Mouse (Mus musculus) heart, adult 8-10 months (tissue): ENCODE measurements around the gene Tmem119. TPM values are rescaled to one million over a fixed set of nuclear protein-coding genes. Genes with fewer than 3 reads are reported as not detected.

ENCODE experiments used
- DNase-seq: peaks from one replicate; pipeline ENCODE4 v3.0.0; 2022; ENCODE audit warnings: low spot score
- total RNA-seq, 4 experiments: library from RNA; stranded (reverse); gene quantifications; 2 replicates each; pipeline ENCODE4 v1.2.4; 2022

Gene Tmem119
- total RNA-seq, 4 experiments from 2014 or later, result 2.0 to 4.6 (median 2.7) TPM

DNA sequence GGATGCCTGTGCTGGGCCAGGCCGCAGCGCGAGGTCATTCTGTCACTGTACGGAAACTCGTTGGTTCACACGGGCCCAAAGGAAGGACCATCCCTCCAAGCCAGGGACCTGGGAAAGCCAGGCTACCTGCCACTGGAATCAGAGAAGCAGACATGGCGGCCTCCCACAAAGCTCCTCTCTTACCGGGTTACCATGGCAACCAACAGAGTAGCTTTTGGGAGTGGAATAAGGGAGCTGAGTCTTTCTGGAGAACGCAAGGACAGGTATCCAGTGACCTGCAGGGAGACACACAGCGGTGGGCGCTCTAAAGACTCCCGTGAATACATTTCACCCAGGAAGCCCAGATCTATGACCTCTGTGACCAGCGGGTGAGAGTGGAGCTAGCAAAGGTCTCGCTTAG lies 18.3 kb upstream of the Tmem119 start:
- DNase-seq, result no peak

DNA sequence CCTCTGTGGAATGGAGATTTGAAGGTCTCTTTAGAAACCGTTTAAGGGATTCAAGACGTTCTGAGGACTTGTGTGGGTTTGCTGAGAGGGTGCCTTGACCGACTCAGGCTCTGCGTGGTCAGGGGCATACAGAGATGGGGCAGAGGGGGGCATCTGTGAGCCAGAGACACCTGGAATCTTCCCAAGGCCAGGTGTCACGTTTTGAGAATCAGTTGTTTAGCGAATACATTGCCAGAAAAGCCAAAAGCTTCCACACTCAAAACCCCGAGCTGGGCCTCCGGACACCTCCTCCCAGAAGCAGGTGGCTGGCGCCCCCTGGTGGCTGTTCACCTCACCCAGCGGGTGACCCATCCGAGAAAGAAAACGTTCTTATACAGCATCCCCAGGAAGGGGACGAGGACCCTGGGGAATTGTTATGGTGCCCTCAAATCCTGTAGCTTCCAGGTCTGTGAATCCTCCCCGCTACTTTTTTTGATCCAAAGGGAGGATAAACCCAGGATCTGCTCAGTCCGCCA lies 15.4 kb upstream of the Tmem119 start:
- DNase-seq, result peak; percentile 38

DNA sequence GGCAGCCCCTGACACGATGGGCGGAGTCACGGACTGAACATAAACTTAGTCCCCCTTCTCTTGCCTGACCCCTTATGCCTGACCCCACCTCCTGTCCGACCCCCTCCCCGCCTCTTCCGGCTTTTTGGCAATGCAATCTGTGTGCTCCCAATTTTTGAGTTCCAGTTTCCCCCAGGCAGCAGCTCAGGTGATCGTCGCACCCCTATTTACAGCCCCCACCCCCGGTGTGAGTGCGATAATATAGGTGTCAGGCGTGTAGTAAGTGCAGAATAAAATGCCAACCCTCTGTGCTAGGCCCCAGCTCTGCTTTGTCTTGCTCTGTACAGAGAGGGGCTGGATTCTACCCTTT lies 14.7 kb upstream of the Tmem119 start:
- no peak for DNase-seq

DNA sequence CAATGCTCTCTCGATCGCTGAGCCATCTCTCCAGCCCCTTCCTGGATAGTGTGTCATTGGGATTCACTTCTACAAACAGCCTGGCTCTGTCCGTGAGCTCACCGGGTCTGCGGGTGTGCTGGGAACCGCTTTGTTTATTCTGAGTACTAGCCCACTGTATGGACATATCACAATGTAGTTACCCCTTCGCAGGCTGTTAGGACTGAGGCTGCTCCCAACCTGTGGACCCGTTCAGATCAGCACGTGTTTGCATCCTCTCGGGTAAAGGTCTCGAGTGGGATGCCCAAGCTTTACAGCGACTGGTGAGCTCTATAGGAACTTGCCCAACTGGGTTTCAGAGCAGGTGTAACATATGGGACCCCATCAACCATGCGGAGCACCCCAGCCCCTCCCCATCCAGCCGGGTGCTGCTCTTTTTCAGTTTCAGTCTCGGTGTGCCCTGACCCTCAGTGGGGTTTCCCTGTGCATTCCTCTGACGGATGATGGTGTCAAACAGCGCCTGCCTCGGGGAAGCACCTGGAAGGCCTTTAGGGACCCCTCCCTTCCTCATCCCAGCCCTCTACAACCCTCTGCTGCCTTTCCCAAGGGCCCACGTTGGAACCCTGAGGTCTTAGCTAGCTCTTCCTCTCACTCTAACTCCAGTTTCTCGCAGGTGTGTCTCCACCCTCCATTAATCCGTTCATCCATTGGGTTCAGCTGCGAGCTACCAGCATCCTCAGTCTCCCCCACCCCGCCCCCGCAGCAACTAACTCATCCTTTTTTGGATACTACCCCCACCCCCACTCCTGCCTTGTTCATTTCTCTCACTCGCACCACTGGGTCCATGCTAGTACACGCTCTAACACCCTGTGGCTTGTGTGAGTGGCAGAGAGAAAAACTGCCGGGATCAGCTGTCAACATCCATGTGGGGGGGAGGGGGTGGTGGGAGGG lies 14.1 kb upstream of the Tmem119 start:
- DNase-seq, result no peak

DNA sequence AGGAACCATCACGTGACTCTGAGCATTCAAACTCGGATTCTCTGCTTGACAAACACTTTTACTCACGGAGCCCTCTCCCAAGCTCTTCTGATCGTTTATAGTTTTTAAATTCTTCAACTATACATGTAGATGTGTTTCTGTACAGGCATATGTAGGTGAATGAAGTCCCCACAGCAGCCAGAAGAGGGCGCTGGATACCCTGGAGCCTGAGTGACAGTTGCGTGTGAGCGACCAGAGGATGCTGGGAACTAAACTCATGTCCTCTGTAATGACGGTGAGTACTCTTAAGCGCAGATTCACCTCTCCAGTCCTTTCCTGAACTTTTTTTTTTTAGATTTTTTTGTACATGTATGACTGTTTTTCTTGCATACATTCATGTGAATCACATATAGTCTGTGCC lies 13.3 kb upstream of the Tmem119 start:
- DNase-seq, result no peak

DNA sequence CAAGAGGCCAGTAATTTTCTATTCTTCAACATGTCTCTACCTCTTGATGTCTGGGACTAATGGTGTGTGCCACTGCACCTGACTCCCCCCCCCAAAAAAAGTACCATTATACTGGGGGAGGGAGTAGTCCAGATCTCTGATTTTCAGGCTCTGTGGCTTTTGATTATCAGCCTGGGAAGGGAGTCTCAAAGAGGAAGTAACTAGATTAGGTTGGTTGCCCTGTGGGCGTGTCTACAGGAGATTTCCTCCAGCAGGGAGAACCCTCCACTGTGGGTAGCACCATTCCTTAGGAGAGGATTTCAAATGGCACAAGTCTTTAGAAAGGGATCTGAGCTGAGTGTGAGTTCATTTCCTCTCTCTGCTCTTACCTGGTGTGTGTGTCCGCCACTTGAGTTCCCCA lies 12.3 kb upstream of the Tmem119 start:
- no peak for DNase-seq

DNA sequence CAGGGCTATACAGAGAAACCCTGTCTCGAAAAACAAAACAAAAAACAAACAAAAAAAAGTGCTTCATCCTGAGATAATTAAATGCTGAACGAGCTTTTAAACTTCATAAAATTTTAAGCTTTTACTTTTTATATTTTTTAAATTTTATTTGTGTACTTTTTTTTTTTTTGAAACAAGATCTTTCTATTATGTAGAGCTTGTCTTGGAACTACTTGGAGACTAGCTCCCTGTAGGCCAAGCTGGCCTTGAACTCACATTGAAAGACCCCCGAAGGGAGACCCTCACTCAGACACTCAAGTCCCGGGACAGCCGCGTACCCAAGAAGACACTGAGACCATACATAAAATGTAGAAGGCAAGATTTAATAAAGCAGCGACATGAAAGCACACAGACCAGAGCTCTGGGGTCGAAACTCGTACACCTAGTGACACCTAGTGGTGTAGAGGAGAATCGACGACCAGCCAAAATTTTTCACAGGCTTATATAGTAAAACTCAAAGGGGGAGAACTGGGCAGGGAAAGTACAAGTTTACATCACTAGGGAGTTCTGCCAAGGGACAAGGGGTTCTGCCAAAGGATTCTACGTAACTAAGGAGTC lies 11.6 kb upstream of the Tmem119 start:
- peak; percentile 34 for DNase-seq

DNA sequence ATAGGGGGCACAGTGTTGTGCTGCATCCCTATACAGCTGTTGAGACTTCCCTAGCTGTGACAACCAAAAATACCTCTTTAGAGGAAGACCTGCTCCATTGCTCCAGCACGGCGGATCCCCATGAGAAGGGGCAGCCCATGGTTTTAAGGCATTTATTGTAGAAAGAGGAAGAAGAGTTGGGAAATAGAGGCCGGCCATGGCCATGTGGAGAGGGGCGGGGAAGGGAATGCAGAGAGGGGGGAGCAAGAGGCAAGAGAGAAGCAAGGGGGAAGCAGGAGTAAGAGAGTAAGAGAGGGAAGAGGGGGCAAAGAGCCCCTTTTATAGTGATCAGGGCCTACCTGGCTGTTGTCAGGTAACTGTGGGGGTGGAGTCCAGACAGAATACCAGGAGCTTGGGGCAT lies 9.8 kb upstream of the Tmem119 start:
- DNase-seq, result no peak

DNA sequence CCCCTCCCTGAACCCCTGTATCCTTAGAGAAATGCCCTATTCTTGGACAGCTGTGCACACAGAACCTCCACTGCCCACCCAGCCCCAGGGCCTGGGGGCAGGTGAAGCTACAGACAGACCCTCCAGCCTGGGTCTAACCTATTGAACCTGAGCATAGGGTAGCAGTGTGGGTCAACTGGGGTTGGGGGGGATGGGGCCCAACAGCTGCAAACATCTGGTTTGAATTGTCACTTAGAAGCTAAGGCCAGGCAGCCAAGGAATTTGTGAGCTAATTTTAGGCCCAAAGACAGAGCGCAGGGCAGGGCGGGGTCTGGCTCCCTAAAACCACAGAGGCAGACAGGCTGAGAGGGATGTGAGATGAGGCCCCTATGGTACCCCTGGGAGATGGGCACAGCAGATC lies 7.9 kb upstream of the Tmem119 start:
- DNase-seq, result no peak

DNA sequence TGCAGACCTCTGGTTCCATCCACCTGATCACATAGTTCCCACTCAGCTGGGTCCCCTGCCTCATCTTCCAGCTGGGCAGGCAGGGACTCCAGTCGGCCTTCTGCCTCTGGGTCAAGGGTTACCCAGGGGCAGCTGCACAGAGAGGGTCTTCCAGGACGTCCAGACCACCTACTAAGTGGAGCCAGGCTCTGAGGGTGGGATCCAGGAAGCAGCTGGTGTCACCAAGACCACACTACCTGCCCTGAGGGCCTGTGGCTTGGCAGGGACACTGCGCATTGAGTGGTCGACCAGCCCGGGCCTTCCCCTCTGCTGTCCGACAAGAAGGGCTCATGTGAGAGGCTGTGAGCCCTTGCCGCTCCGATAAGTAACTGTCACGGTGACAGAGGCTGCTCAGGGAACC lies 7.4 kb upstream of the Tmem119 start:
- DNase-seq, result no peak

DNA sequence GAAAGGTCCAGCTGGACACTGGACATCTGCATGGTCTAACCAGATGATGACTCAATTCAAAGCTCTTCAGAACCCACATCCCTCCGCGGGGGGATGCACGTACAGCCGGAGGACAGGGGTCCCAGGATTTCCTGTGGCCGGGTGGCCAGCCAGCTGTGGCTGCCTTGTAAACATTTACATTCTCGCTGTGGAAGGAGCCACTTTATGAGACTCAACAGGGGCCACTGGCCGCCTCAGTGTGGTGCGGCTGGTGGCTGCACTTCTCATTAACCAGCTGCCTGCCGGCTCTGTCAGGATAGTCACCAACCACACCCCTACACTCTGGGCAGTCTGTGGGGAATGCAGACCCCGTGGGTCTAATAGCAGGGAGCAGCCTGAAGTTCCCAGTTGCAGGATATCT lies 6.1 kb upstream of the Tmem119 start:
- DNase-seq, result no peak

DNA sequence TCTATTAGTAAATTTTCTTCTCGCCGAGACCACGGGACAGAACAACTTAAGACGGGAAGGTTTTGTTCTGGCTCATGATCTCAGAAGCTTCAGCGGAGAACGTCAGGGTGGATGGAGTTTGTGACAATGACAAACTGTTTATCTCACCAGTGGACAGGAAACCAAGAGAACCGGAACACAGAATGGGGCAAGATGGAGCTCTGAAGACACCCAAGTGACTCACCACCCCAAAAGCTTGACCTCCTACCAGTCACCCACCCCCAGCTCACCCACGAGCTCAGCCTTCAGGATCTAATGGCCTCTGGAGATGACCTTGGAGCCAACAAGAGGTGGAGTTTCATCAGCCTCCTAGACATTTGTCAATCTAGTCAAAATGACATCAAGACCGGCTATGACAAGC lies 5.0 kb upstream of the Tmem119 start:
- no peak for DNase-seq

DNA sequence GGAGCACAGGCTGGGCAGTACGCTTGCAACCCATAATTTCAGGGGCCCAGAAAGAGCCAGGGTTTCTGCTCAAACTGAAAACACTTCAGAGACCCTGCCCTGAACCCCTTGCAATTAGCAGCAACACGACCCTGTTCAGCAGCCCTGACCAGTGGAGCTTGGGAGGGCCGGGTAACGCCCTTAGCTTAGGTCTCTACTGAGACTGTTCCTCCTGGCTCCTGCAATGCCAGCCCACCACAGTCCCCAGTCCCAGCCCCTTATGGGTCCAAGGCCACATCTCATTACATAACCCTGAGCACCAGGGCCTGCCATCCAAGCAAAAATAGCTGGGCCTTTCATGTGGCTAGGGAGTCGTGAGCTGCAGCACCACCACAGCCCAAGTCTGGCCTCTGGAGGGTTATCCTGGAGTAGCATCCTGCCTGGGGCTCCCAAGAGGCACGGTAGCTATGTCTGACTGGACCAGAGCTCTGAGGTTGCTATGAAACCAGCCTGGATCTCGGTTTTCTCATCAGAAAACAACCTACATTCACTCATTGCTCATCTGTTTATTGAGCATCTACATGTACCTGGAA lies 4.2 kb upstream of the Tmem119 start:
- DNase-seq, result no peak

DNA sequence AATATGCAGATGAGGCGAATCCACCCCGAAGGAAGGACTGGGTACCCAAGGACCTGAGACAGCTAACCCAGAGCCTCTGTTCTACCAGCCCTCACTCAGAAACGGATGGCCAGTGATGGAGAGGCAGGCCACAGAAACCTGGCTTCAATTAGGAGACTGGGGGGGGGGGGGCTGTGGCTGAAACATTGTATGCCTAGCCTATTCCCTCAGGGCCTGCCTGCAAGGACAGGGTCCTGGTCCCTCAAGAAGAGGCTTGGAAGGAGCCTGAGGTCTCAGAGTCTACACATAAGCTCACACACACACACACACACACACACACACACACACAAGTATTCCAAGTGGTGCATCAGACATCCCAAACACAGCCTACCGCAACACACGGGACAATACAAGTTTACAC lies 625 bp downstream of the Tmem119 start:
- DNase-seq, result no peak

DNA sequence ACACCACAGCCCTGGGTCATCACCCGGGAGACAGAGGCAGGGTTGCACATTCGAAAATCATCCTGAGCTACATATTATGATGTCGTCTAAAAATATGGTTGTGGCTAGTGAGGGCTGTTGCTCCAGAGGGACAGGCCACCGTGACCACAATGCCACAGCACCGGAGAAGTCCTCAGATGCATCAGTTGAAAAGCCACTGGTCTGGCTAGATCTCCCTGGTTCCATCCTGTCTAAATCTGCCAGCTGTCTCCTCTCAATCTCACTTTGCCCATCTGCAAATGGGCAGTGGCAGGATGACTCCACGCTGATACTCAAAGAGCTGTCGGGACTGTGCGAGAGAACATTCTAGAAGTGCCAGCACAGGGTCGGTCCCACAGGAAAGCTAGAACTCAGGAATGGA lies 1.8 kb downstream of the Tmem119 start:
- no peak for DNase-seq

DNA sequence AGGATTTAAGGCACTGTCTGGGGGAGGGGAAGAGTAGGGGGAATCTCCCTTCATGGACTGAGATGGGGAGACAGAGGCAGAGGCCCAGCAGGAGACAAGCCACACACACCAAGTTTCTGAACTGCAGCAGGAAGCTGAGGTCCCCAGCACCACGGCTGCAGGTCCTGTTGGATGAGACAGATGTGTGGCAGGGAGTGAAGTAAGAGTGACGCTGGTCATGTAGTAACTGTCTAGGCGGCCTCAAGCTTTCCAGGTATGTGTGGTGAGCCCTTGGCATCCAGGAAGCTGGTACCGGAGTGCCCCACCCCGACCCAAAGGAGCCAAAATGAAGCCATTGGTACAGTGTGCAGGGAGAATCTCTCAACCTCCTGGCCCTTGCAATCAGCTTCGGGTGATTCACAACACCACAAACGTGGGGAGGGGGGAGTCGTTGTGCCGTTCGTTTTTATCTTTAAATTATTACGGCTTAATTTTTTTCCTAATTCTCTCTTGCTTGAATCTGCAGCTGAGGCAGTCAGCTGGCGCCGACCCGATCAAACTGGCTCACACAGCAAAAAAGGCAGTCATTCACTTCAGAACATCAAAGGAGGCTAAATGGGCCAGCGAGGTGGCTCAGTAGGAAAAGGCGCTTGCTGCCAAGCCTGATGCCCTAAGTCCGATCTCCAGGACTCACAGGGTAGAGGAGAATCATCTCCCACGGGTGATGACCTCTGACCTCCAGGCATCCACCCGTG lies 3.0 kb downstream of the Tmem119 start:
- DNase-seq, result no peak

DNA sequence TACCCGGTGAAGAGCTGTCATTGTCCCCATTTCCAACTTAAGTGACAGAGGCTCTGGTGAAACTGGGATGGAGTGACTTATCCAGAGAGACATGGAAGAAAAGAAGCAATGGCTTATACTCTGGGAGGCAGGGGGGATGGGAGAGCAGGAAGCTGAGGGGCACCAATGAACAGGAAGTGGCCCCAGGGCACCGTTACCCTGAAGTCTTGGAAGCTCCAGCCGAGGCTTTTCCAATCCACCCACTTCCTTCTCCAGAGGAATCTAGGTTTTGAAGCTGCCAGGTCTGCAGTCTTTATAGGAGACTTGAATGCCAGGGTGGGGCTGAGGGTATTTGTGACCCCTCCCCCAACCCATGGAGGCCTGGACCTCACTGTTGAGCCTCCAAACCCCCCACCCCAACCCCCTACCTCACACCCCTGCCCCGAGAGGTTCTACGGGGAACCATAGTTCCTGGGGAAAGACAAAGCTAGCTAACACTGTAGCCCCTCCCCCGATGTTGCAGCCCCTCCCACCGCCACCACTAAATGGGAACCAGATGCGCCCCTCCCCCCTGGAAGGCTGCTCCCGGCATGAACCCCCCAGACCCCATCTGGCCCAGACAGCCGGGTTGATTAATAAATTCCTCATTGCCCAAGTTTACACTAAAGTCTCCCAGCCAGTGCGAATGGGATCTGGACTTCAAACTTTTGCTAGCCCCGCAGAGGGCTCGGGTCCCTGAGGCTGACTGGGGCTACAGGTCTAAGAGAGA lies 3.7 kb downstream of the Tmem119 start:
- no peak for DNase-seq

DNA sequence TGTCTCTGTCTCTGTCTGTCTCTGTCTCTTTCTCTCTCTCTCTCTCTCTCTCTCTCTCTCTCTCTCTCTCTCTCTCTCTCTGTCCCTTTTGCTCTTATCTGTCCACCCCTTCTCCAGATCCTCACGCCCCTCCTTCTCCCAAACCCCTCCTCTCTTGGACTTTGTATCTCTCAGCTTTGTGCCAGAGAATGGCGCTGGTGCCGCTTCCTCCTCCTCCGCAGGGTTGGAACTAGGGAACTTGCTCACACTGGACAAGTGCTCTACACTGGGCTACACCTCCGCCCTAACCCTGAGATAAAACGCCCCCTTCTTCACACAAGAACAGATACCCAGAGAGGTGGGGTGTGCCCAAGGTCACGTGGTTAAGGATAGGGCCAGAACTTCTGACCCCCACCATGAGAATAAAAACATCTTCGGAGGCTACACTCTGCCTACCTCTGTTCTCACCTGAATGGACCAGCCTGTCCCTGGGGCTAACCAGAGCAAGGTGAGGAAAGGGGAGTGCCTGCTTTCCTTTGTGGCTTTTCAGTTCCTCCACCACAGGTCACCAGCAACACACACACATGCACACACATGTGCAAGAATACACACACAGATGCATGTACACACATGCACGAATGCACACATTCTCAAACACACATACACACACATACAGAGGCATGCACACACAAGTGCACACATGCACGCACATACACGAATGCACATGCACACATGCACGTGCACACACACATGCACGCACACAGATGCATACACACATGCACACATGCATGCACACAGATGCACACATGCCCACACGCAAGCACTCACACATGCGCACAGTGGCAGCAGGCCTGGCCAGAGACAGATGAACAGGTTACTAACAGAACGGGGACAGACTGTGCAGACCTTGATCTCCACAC lies 8.9 kb downstream of the Tmem119 start:
- no peak for DNase-seq

DNA sequence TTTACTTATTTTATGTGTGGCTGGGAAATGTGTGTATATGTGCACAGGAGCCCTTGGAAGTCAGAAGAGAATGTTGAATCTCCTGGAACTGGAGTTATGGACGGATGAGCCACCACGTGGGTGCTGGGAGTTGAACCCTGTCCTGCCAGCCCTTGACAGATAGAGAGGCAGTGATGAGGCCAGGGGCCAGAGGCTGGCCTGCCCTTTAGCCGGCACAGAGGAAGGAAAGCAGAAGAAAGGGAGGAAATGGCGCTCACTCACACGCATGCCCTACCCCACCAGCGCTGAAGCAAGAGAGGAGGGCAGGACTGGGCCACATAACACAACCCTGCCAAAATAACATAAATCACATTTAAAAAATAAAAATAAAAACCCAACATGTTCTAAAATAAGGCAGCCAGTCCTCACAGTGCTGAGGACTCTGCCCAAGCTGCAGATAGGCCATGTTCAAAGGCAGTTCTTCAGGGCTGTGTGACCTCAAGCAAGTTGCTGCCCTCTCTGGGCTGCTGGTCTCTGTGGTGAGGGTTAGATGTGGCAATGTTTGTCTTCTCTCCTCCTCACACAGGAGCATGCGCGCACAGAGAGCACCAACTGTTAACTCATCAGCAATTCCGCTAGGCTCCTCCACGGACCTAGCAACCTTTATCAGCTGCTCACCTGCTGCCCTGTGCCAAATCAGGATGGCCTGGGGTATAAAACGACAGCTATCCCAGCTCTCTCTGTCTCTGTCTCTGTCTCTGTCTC lies 9.7 kb downstream of the Tmem119 start:
- DNase-seq, result no peak
